Mouse (Mus musculus): ENCODE measurements at regions not wholly inside any gene's neighbourhood (a gene's known extent, or its start where the extent isn't known, plus 50 kb on each side); places are given as distances from the start of the nearest gene placed in this dataset.

GRCm38 (mm10) chr1:10919958-10920357 lies 493.9 kb upstream of the A830018L16Rik start:
- DNase-seq = no peak
- Histone ChIP-seq H3K27ac (ENCODE audit: insufficient read depth, low read length) (no peak overlapping the region), H3K4me1 (ENCODE audit: control insufficient read depth, insufficient read depth, low read length) (no peaks in the 10 kb centered on the region), H3K27me3 (ENCODE audit: control insufficient read depth, insufficient read depth, low read length) (no peaks in the 10 kb centered on the region), H3K4me3 (replicated peaks; ENCODE audit: insufficient read depth, low read depth, low read length) (no peak overlapping the region)
- WGBS = 97% methylated on average over 3 of the region's 3 CpGs
- TF ChIP-seq POLR2A (IDR thresholded peaks at IDR 0.05; ENCODE audit: borderline replicate concordance, insufficient read depth, low read length) = no peak
- TF ChIP-seq CTCF (IDR thresholded peaks at IDR 0.05; ENCODE audit: borderline replicate concordance, insufficient read depth, low read depth, low read length) = no peak

- Histone ChIP-seq H3K4me1 (ENCODE audit: control insufficient read depth, insufficient read depth, low read length) (no peaks in the 10 kb centered on the region), H3K4me3 (replicated peaks; ENCODE audit: insufficient read depth, low read depth, low read length) (no peak overlapping the region), H3K27me3 (ENCODE audit: control insufficient read depth, insufficient read depth, low read length) (no peaks in the 10 kb centered on the region), H3K27ac (ENCODE audit: insufficient read depth, low read length) (no peak overlapping the region)
- WGBS = 59% methylated on average over 5 of the region's 5 CpGs
- TF ChIP-seq POLR2A (IDR thresholded peaks at IDR 0.05; ENCODE audit: borderline replicate concordance, insufficient read depth, low read length) = no peak
- TF ChIP-seq CTCF (IDR thresholded peaks at IDR 0.05; ENCODE audit: borderline replicate concordance, insufficient read depth, low read depth, low read length) = no peak
- no peak for DNase-seq
These were observed 481.4 kb upstream of the A830018L16Rik start for GRCm38 (mm10) chr1:10932378-10933077.

- H3K27ac ChIP-seq (ENCODE audit: insufficient read depth, low read length) = no peak overlapping the region
- H3K4me1 ChIP-seq (ENCODE audit: control insufficient read depth, insufficient read depth, low read length) = no peaks in the 10 kb centered on the region
- peak; percentile 34 to 75 for DNase-seq
- TF ChIP-seq CTCF (IDR thresholded peaks at IDR 0.05; ENCODE audit: borderline replicate concordance, insufficient read depth, low read depth, low read length) (no peak), POLR2A (IDR thresholded peaks at IDR 0.05; ENCODE audit: borderline replicate concordance, insufficient read depth, low read length) (no peak)
- H3K27me3 ChIP-seq (ENCODE audit: control insufficient read depth, insufficient read depth, low read length) = no peaks in the 10 kb centered on the region
- H3K4me3 ChIP-seq (replicated peaks; ENCODE audit: insufficient read depth, low read depth, low read length) = no peak overlapping the region
These were observed 480.7 kb upstream of the A830018L16Rik start for GRCm38 (mm10) chr1:10933206-10933605.

- Histone ChIP-seq H3K4me3 (replicated peaks; ENCODE audit: insufficient read depth, low read depth, low read length) (no peak overlapping the region), H3K4me1 (ENCODE audit: control insufficient read depth, insufficient read depth, low read length) (no peaks in the 10 kb centered on the region), H3K27ac (ENCODE audit: insufficient read depth, low read length) (no peak overlapping the region), H3K27me3 (ENCODE audit: control insufficient read depth, insufficient read depth, low read length) (no peaks in the 10 kb centered on the region)
- 47% methylated on average over 3 of the region's 3 CpGs for WGBS
- no peak for DNase-seq
- TF ChIP-seq CTCF (IDR thresholded peaks at IDR 0.05; ENCODE audit: borderline replicate concordance, insufficient read depth, low read depth, low read length) (no peak), POLR2A (IDR thresholded peaks at IDR 0.05; ENCODE audit: borderline replicate concordance, insufficient read depth, low read length) (no peak)
These were observed 475.5 kb upstream of the A830018L16Rik start for GRCm38 (mm10) chr1:10938436-10938835.

- no peaks in the 10 kb centered on the region for H3K4me1 ChIP-seq (ENCODE audit: control insufficient read depth, insufficient read depth, low read length)
- WGBS = 88% methylated on average over 3 of the region's 3 CpGs
- DNase-seq = no peak
- H3K27ac ChIP-seq (ENCODE audit: insufficient read depth, low read length) = no peak overlapping the region
- no peaks in the 10 kb centered on the region for H3K27me3 ChIP-seq (ENCODE audit: control insufficient read depth, insufficient read depth, low read length)
- H3K4me3 ChIP-seq (replicated peaks; ENCODE audit: insufficient read depth, low read depth, low read length) = no peak overlapping the region
- TF ChIP-seq POLR2A (IDR thresholded peaks at IDR 0.05; ENCODE audit: borderline replicate concordance, insufficient read depth, low read length) = no peak
- no peak for TF ChIP-seq CTCF (IDR thresholded peaks at IDR 0.05; ENCODE audit: borderline replicate concordance, insufficient read depth, low read depth, low read length)
These were observed 473.6 kb upstream of the A830018L16Rik start for GRCm38 (mm10) chr1:10940326-10940725.

GRCm38 (mm10) chr1:10942979-10943378 lies 470.9 kb upstream of the A830018L16Rik start:
- no peak overlapping the region for H3K27ac ChIP-seq (ENCODE audit: insufficient read depth, low read length)
- no peaks in the 10 kb centered on the region for H3K27me3 ChIP-seq (ENCODE audit: control insufficient read depth, insufficient read depth, low read length)
- no peak overlapping the region for H3K4me3 ChIP-seq (replicated peaks; ENCODE audit: insufficient read depth, low read depth, low read length)
- TF ChIP-seq CTCF (IDR thresholded peaks at IDR 0.05; ENCODE audit: borderline replicate concordance, insufficient read depth, low read depth, low read length) = no peak
- no peaks in the 10 kb centered on the region for H3K4me1 ChIP-seq (ENCODE audit: control insufficient read depth, insufficient read depth, low read length)
- DNase-seq = peak; percentile 2 to 5
- 9% methylated on average over 4 of the region's 4 CpGs for WGBS
